Mouse (Mus musculus) brain, embryonic 14.5 days (tissue): Measurements from ENCODE around the gene Dnah17.

Experiments used
- CTCF ChIP-seq: fragments of 200-500 bp; IDR thresholded peaks from 2 replicates; pipeline ENCODE4 v1.5.1; 2012; ENCODE audit warnings: inconsistent platforms, mild to moderate bottlenecking, moderate library complexity, borderline replicate concordance; ENCODE audit not compliant: insufficient read depth, insufficient read length; ENCODE audit errors: extremely low read depth
- POLR2A ChIP-seq: fragments of 200-500 bp; IDR thresholded peaks from 2 replicates; pipeline ENCODE4 v1.6.1; 2012; ENCODE audit warnings: mild to moderate bottlenecking, inconsistent platforms, borderline replicate concordance; ENCODE audit not compliant: poor library complexity, insufficient read depth, insufficient read length, severe bottlenecking; ENCODE audit errors: extremely low read depth

DNA sequence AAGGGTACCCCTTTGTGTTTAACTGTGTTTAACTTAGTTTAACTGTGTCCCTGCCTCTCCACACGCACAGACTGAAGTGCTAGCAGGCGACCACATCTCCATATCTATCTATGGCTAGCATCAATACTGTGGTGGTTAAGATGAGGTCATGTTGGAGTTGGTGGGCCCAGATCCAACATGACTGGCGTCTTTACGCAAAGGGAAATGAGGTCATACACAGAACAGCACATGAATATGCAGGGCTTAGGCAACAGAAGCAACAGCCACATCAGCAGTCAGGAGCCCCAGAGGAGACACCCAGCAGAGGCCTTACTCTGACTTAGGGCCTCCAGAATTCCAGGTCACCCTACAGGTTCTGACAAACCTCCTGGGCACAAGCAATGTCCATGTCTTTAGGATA is 22.5 kb upstream of the Dnah17 start:
- no peak for TF ChIP-seq POLR2A
- TF ChIP-seq CTCF, result no peak
